Mouse (Mus musculus) B cell, adult (primary cell): ENCODE measurements around the gene Cutc. TPM values are rescaled to one million over a fixed set of nuclear protein-coding genes. Genes with fewer than 3 reads are reported as not detected.

ENCODE experiments used
- total RNA-seq: library from RNA; stranded (reverse); gene quantifications from 4 replicates; pipeline ENCODE4 v1.2.4, GENCODE M21; 2023; ENCODE audit not compliant: inconsistent age

Gene Cutc
- 15.8 to 17.9 TPM (median 16.6 TPM) in 4 replicates for total RNA-seq

GRCm38 (mm10) chr19:43752489-43753225 is at the start of gene Cutc, which contains the start of gene Cox15:
Gene Cutc (plus strand): TSS chr19:43752996.
Gene Cox15 (minus strand): TSS chr19:43753000.

GRCm38 (mm10) chr19:43781980-43782379 is 29.2 kb downstream of the Cutc start, which contains the start of gene Abcc2:
Gene Abcc2 (plus strand): TSS chr19:43782192.

Other genes with a start within 250 kb of the Cutc start
- gene Got1, start 228.4 kb upstream of the Cutc start, total RNA-seq = 85.2 to 92.4 TPM (median 86.7 TPM) in 4 replicates
- not detected in 4 replicates for gene Nkx2-3, start 140.7 kb upstream of the Cutc start, total RNA-seq
- 64.4 to 80.6 TPM (median 75.8 TPM) in 4 replicates for gene Slc25a28, start 78.1 kb upstream of the Cutc start, total RNA-seq
- gene Entpd7, start 63.3 kb upstream of the Cutc start, total RNA-seq = 19.7 to 23.8 TPM (median 20.6 TPM) in 4 replicates
- gene Cox15, start within 50 bp of the Cutc start, total RNA-seq = 11.7 to 19.1 TPM (median 16.8 TPM) in 4 replicates
- not detected in 4 replicates for gene Abcc2, start 29.2 kb downstream of the Cutc start, total RNA-seq
- 8.9 to 10.6 TPM (median 10.1 TPM) in 4 replicates for gene Dnmbp, start 187.2 kb downstream of the Cutc start, total RNA-seq
- not detected in 4 replicates for gene Cpn1, start 233.6 kb downstream of the Cutc start, total RNA-seq